Mouse (Mus musculus): ENCODE data around the gene Slc7a7. TPM values are rescaled to one million over a fixed set of nuclear protein-coding genes. Genes with fewer than 3 reads are reported as not detected.

The Slc7a7 gene
- 13.1 and 19.3 TPM in 2 replicates for total RNA-seq (2015)
- 15.9 and 16.7 TPM in 2 replicates for total RNA-seq (2017)

DNA sequence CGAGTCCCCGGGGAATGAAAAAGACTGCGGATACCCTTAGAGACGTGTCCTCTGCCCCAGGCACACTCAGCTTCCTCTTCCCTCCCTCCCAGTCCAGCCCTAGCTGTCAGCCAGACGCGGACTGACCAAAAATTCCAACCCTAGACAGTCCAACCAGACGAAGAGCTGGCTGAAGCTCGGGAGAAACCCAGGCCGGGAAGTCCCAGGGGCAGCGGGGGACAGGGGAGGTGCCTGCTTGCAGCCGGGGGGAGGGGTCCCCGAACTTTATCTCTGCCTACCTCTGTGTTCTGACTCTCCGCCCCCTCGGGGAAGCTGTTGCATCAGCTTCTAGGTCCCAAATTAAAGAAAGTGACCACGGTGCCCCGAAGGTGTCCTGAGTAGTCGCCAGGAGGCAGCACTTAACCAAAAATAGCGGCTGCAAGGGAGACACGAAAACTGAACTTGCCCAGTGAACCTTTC, at the start of gene Slc7a7:
TSS of gene Slc7a7 (minus strand) at position 158 of the 459 bp plus-strand sequence.
- peak; percentile 57 for ATAC-seq (ENCODE audit: poor library complexity, severe bottlenecking)

DNA sequence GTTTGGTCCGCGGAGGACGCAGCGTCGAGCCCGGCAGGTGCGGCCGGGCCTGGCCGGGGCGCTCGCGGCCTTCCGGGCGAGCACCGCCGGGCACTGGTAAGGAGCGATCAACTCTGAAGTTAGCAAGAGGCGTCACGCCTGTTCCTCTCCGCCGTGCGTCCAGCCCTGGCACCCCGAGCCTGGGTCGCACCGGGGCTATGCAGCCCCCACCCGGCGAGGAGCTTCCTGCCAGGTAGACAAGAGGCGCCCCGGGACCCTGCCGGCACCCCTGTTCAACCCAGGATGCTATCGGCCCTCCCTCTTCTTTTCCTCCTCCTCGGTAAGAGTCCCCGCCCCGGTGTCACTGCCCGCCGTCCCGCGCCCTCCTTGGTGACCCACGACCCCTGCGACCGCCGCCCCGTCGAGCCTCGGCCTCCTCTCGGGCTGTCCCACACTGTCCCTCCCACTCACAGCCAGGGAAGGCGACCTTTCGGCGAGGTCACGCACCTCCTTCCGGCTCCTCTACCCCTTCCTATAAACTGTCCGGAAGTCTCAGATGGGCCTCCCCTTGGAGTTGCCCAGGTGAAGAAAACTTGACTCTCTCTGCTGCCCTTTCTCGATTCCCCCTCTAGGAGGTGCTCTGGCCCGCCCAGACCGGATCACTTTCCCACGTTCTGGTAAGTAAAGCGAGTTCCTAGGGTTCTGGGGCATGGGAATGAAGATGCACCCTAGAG, 46.9 kb upstream of the Slc7a7 start:
- peak; percentile 70 for ATAC-seq (ENCODE audit: poor library complexity, severe bottlenecking)

DNA sequence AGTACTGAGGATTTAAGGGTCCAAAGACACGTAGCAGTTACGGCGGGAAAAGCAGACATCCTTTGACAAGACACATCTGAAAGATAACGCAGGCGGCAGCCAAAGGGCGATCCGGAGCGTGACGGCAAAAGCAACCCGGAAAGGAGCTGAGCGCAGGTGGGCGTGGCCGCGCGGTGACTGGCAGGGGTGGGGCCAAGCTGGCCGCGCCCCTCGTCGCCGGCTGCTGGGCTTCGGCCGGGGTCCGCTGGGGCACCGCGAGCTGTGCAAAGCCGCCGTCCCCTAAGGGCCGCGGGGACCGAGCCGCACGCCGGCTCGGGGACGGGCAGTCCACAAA, 46.3 kb upstream of the Slc7a7 start, which contains the start of gene Lrp10:
TSS of gene Lrp10 (plus strand) at position 179 of the 334 bp plus-strand sequence.
- ATAC-seq (ENCODE audit: poor library complexity, severe bottlenecking): peak; percentile 89

DNA sequence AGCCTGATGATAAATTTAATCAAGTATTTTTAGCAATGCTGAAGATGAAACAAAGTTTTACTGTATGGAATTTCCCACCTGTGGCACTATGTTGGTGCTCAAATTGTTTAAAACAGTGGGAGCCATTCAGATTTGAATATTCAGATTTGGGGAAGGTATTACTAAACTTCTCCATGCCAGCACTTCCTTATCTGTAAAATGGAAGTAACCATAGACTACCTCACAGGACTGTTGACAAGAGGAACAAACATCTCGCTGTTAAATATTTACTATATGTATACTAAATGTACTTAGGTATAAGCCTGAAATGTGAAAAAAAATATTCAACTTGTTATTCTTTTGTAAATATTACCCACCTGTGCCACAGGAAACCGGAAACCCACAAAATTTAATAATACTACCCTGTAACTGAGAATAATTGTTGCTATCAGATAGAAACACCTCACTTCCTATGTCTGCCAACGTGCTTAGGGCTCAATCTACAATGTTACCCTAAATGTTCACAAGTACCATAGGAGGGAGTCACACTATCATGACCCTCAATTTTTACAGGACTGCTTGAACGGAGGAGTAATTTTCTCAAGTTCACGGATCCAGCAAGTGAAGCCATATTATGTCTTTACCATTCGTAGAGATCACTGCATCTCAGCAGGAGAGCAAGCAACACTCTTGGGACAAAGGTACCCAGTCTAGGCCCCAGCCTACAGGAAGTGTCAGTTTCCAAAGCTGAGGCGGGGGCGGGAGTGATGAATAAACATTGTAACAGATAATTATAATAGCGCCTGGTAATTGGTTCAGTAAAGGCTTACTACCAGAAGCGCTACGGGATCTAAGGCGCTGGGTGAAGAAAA, 45.8 kb upstream of the Slc7a7 start:
- ATAC-seq (ENCODE audit: poor library complexity, severe bottlenecking): peak; percentile 54

DNA sequence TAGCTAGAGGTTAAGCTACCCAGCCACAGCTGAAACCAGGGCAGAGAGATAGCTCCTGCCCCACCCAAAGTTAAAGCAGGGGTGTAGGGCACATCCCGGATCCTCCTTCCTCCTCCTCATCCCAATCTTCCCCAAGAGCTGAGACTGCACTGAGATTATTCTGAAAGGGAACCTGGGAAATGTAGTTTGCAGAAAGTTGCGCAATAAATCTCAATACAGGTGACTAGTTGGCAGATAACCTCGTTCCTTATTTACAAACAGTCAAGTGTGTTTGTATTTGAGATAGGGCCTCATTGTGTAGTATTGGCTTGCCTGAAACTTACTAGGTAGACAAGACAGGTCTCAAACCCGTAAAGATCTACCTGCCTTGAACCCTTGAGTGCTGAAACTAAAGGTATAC, 44.6 kb upstream of the Slc7a7 start:
- no peak for ATAC-seq (ENCODE audit: poor library complexity, severe bottlenecking)

DNA sequence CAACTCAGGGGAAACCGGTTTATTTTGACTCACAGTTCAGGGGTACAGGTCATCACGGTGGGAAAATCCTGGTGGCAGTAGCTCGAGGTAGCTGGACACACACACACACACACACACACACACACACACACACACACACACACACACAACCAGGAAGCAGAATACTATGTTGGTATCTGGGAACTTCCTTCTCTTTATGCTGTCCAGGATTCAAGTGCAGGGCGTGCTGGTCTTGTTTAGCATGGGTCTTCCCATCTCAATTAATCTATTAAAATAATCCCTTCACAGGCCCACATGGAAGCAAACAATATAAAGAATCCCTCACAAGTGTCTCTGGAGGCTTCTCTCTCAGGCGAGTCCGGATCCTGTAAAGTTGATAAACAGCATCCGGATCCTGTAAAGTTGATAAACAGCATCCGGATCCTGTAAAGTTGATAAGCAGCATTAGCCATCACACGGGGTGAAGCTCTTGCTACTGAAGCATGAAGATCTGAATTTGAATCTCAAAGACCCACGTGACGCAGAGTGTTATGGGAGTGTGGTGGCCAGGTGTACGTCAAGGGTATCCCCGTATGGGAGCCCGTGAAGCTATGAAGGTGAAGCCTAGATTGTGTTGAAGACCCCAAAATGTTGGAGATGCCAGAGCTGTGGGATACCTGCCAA, 40.5 kb upstream of the Slc7a7 start:
- ATAC-seq (ENCODE audit: poor library complexity, severe bottlenecking): no peak

DNA sequence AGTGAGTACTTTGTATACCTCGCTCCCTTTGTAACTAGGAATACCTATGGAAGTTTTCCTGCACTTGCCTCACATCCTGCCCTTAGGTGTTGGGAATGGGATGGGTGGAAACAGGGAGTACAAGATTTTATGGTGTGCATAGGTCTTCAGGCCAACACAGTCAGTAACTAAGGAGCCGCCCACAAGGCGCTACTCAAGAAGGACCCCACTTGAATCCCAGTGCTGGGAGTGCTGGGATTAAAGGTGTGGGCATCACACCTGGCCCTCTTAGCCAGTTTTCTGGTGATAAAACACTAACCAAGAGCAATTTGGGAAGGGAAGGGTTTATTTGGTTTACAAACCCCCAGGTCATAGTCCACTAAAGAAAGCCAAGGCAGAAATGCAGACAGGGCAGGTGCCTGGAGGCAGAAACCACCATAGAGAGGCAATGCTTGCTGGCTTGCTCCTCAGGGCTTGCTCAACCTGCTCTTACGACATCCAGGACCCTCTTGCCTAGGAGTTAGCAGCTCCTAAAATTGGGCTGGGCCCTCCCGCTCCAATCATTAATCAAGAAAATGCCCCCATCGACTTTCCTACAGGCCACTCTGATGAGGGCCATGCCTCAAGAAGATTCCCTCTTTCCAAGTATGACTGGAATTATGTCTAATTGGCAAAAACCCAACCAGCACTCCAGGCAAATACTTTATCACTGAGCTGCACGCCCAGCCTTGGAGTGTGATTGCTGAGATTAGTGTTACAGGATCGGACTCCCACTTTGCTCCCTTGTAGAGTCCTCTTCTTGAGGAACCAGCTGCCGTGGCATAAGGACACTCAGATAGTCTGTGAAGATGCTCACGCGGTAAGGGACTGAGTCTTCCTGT, 37.3 kb upstream of the Slc7a7 start:
- no peak for ATAC-seq (ENCODE audit: poor library complexity, severe bottlenecking)

DNA sequence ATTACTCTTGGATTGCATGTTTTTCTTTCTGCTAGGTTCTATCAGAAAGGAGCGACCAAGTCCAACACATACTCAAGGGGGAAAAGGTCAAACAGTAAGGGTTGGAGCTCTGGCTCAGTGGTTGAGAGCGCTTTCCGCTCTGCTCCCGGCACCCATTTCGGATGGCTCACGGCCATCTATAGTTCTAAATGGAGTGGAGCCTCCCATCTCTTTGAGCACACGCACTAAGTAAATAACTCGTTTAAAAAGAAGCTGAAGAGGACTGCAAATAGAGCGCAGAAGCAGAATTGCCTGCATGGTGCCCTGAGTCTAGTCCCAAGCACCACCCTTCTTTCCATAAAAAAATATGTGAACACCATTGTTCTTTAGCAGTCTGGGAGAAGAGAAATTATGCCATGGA, 36.0 kb upstream of the Slc7a7 start:
- no peak for ATAC-seq (ENCODE audit: poor library complexity, severe bottlenecking)

DNA sequence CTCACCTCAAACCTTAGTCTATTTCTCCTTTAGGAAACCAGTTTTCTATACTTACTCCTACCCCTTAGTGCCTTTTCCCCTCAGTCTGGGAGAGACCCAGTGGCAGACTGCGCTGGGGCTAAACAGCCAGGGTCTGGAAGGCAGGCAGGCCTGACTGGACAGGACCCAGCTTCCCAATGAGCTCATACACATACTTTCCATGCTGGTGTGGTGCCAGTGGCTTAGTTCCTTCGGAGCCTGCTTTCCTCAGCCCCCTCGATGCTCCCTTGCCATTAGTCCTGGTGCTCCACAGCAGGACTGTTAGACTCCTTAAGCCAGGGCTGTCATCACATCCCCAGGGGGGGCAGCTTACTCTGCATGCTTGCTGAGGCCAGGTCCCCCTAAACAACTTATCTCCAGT, 27.9 kb upstream of the Slc7a7 start:
- no peak for ATAC-seq (ENCODE audit: poor library complexity, severe bottlenecking)

DNA sequence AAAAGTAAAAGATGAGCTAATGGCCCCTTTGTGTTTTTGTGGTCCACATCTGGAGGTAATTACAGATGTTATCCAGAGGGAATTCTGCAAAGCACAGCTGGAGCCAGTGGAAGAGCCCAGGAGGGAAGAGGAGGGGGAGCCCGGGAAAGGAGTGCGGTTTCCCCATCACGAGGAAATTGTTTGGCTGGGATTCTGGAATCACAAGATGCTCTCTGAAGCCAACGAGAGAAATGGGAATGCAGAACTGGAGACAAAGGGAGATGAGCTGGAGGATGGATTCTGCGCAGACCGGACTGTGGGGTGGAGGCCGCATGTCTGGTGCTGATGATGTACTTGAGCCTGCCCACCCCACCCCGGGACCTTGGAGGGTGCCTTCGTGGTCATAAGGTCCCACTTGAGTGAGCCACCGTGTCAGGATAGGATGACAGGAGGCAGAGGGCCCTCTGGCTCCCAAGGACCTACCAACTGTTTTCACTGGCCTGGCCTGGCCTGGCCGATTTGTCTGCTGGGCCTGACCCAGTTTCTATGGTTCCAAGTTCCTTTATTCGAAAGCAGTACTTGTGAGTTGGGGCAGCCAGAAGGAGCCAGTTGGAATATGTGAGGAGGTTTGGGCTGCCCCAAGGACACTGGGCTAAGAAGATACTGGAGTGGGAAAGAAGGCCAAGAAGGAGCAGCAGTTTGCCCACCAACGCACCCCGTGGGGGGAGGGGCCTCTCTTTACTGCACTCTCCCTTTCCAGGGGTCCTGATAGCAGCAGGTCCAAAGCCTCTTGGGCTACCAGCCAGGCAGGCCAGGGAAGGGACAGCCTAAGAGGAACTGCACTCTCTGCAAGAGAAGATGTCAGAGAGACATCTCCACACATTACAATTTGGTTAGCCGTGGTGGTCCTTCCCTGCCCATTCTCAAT, 26.4 kb upstream of the Slc7a7 start:
- no peak for ATAC-seq (ENCODE audit: poor library complexity, severe bottlenecking)

DNA sequence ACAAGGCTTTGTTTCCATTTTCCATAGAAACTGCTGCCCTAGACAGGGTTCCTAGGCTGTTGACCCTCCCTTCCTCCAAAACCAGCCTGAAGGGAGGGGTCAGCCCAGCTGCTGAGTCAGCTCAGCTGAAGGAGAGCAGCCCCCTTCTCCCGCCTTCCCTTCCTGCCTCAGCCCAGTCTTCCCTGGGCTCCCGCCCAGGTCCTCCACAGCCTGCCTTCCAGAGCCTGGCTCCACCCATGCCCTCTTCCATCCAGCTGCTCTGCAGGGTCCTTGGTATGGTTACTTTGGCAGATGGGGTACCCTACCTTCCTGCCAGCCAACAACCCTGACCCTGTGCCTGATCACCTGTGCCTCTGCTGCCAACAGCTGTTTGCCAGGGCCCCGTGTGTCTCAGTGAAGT, 25.6 kb upstream of the Slc7a7 start:
- ATAC-seq (ENCODE audit: poor library complexity, severe bottlenecking): no peak

DNA sequence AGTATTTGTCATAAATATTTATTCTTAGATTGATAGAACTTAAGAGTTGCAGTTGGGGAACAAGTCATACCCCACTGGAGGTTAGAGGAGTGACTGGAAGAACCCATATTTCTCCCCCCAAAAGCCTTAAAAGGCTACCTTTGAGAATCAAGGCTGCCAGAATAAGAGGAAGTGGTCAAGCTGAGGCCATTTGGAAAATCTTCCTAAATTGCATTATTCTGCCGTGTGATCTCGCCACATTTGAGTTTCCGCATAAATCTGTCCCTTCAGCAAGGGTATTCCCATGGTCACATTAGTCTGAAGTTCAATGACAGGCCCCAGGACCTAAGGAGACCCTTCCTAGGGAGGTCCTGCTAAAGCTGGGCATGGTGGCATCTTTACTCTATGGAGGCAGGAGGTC, 25.0 kb upstream of the Slc7a7 start:
- ATAC-seq (ENCODE audit: poor library complexity, severe bottlenecking): peak; percentile 69

DNA sequence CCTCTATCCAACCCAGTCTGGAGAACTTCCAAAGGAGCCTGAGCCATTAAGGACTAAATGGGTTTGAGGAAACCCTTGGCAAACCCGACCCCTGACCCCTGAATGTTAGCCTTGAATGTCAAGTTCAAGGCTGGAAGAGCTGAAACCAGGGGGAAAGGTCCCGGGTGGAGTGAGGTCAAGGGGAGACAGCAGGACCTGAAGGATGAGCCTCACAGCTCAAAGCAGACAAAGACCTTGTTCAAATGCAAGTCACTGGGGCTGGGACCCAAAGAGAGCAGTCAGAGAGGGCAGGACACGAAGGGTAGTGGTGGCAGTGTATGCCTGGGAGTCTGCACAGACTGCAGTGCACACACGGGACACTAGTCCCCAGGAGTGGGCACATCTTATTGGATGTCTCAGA, 23.8 kb upstream of the Slc7a7 start:
- no peak for ATAC-seq (ENCODE audit: poor library complexity, severe bottlenecking)

DNA sequence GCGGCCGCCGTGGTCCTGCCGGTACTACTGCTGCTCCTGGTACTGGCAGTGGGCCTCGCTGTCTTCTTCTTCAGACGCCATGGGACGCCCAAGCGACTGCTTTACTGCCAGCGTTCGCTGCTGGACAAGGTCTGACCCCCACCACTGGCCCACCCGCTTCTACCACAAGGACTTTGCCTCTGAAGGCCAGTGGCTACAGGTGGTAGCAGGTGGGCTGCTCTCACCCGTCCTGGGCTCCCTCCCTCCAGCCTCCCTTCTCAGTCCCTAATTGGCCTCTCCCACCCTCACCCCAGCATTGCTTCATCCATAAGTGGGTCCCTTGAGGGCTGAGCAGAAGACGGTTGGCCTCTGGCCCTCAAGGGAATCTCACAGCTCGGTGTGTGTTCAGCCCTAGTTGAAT, 23.0 kb upstream of the Slc7a7 start:
- ATAC-seq (ENCODE audit: poor library complexity, severe bottlenecking): no peak

DNA sequence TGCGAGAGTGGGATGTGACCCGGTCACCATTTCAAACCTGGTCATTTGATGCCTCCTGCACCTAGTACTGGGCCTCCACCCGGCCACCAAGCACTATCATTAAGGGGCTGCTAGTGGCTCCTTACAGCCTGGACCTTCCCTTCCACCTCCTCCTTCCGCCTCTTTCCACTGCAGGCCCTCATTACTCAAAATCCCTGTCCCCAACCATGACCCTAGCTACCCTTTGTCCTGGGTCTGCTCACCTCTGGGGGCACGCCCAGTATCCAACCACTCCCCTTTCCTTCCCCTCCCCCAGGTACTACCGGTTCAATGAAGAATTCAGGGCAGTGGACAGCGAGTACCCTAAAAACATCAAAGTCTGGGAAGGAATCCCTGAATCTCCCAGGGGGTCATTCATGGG, 22.0 kb upstream of the Slc7a7 start:
- no peak for ATAC-seq (ENCODE audit: poor library complexity, severe bottlenecking)

DNA sequence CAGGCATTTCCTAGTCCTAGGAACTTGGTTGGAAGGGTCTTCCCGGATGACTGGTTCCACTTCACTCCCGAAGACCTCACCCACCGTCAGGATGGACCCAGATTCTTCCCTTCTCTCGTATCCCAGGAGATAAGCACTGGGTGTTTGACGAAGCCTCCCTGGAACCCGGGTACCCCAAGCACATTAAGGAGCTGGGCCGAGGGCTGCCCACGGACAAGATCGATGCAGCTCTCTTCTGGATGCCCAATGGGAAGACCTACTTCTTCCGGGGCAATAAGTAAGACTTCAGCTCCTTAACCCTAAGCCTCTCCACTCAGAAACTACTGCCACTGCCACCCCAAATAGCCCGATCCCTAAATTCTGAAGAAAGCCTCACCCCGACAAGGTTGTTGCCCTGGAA, 21.6 kb upstream of the Slc7a7 start:
- ATAC-seq (ENCODE audit: poor library complexity, severe bottlenecking): no peak

DNA sequence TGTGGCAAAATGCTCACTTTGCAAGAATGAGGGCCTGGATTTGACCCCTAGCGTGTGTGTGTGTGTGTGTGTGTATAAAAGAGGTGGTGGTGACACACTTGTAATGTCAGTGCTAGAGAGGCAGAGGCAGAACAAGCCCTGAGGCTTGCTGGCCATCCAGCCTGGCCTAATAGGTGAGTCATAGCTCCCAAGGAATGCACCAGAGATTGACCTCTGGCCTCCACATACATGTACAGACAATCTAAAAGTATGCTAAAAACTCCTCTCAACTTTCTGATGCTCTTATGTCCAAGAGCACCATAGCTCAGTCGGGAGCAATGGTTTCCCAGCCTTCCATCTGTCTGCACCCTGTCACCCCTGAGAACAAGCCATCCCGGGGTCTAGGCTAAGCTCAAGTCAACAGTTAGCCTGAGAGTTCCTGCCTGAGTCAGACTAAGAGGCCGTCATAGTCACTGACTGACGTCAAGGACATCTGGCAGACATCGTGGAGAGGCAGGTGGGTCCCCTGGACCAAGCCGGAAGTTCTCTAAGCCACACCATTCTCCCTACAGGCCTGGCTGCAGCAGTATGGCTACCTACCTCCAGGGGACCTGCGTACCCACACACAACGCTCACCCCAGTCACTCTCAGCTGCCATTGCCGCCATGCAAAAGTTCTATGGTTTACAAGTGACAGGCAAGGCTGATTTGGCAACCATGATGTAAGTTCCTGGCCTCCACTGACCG, 17.8 kb upstream of the Slc7a7 start:
- ATAC-seq (ENCODE audit: poor library complexity, severe bottlenecking): no peak

DNA sequence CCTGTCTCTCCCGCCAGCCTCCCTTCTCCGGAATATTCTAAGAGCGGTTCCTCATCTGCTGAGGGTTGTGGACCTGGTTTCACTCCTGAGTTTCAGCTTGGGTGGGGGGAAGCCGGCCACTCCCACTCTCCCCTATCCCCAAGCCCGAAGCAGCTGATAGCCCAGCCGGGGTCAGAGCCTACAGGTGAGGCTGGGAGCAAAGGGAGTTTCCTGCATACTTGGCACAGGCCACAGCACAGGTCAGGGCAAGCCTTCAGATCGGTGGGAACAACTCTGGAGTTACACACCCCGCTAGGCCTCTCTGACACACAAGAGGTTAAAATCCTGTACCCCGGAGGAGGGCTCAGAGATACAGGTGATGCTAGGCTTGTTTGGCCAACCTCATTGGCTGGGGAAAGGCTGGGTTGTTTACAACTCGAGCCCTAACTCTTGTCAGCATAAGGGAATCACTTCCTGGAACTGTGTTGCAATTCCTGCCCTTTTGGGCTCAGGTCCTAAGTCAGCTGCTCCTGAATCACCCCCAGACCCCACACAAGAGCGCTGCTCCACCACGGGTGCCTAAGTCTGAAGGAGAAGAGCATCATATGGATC, 16.5 kb upstream of the Slc7a7 start:
- peak; percentile 7; the same call in 1 of the 2 replicates for ATAC-seq (ENCODE audit: poor library complexity, severe bottlenecking)

All from megakaryocyte, adult 5-6 weeks (primary cell).